Mouse (Mus musculus) T-cell, adult 66 days (primary cell): Measurements from ENCODE around the gene Des. TPM values are rescaled to one million over a fixed set of nuclear protein-coding genes. Genes with fewer than 3 reads are reported as not detected.

Experiments
- total RNA-seq, 2 experiments: library from RNA; stranded (reverse); gene quantifications; 3 replicates in 1 of 2; 4 replicates in 1 of 2; pipeline ENCODE4 v1.2.4; 2023

Des gene
- not detected for total RNA-seq

DNA sequence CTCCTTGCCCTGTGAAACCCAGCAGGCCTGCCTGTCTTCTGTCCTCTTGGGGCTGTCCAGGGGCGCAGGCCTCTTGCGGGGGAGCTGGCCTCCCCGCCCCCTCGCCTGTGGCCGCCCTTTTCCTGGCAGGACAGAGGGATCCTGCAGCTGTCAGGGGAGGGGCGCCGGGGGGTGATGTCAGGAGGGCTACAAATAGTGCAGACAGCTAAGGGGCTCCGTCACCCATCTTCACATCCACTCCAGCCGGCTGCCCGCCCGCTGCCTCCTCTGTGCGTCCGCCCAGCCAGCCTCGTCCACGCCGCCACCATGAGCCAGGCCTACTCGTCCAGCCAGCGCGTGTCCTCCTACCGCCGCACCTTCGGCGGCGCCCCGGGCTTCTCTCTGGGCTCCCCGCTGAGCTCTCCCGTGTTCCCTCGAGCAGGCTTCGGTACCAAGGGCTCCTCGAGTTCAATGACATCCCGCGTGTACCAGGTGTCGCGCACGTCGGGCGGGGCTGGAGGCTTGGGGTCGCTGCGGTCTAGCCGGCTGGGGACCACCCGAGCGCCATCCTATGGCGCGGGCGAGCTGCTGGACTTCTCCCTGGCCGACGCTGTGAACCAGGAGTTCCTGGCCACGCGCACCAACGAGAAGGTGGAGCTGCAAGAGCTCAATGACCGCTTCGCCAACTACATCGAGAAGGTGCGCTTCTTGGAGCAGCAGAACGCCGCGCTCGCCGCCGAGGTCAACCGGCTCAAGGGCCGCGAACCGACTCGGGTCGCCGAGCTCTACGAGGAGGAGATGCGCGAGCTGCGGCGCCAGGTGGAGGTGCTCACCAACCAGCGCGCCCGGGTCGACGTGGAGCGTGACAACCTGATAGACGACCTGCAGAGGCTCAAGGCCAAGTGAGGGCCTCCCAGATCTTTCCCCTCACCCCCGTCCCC lies at the start of gene Des:
Gene Des (plus strand): TSS at position 218 of the 920 bp plus-strand sequence.

DNA sequence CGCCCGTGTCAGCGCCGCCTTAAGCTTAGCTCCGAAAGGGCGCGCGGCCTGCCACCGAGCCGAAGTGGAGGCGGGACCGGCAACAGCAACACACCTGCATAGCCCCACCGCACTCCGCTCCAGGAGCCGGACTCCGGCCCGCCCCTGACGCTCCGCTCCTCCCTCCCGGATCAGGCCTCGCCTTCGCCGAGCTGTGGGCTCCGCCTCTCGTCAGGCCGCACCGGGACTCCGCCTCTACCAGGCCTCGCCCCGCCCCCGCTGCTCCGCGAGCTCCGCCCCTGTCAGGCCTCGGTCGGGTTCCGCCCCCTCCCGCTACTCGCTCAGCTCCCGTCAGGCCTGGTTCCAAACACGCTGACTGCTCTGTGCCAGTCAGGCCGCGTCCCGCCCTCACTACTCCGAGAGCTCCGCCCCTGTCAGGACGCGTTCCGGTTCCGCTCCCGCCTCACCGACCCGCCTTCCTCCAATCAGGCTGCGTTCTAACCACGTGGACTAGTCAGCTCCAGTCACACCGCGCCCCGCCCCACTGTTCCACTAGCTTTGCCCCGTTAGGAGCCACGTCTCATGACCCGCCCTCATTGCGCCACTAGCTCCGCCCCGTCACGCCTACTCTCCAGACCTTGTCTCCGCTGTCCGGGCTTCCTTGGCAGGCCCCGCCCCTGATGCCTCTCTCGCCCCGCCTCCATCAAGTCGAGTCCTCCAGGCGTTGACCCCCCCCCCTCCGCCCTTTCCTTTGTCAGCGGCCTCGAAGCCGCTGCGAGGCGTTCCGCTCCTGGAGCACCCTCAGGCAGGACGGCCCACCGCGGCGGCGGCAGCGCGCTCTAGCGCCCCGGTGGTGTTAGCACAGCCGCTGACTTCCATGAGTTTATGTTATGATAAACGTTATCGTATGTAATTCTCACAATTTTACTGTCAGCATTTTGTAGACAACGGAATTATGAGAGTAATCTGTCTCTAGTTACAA lies 42.6 kb upstream of the Des start, which contains the start of gene Dnpep:
Gene Dnpep (minus strand): TSS at position 750 of the 961 bp plus-strand sequence.

DNA sequence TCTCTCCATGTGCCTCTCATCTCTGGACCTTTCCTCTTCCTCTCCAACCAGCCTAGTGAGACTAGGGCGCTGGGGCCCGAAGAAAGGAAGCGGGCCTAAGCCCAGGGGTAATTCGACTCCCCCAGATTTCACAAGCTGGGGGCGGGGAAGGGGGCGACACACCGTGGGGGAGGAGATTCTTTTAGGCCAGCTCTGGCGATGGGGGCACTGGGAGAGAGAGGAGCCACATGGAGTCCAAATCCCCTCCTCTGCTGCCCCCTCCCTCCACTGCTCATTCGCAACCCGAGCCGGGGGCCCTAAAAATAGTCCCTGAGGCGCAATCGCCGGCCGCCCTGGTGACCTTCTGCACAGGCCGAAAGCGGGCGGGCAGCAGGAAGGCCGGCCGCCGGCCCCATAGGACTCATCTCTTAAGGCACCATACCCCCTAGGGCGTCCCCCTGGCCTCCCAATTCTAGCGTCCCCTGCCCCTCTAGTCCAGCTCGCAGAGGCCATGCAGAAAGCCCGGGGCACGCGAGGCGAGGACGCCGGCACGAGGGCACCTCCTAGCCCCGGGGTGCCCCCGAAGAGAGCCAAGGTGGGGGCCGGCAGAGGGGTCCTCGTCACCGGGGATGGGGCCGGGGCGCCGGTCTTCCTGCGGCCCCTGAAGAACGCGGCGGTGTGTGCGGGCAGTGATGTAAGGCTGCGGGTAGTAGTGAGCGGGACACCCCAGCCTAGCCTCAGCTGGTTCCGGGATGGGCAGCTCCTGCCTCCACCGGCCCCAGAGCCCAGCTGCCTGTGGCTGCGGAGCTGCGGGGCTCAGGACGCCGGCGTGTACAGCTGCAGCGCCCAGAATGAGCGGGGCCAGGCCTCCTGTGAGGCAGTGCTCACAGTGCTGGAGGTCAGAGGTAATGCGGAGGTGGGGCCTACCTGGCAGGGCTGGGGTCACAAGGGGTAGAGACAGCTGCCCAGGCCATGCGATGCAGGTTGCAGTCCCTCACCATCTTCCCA lies 15.1 kb downstream of the Des start, which contains the start of gene Speg:
Gene Speg (plus strand): TSS at position 348 of the 987 bp plus-strand sequence.

Other genes starting within 250 kb of the Des start
- 1 to 10 TPM; 3.6 to 4.3 TPM for gene Nhej1, start 235.1 kb upstream of the Des start, total RNA-seq
- 1 to 10 TPM; 3.7 to 6.2 TPM for gene Slc23a3, start 226.4 kb upstream of the Des start, total RNA-seq
- 100 to 1,000 TPM; 118 to 134 TPM for gene Cnppd1, start 217.6 kb upstream of the Des start, total RNA-seq
- 10 to 100 TPM; 85.6 to 90.8 TPM for gene Retreg2, start 217.6 kb upstream of the Des start, total RNA-seq
- gene Zfand2b, start 191.7 kb upstream of the Des start, total RNA-seq: 10 to 100 TPM; 43.9 to 45.9 TPM
- gene Abcb6, start 179.9 kb upstream of the Des start, total RNA-seq: 1 to 10 TPM; 3.3 to 4.0 TPM
- 10 to 100 TPM; 27.4 to 33.6 TPM for gene Ankzf1, start 168.2 kb upstream of the Des start, total RNA-seq
- 10 to 100 TPM; 36.3 to 39.0 TPM for gene Atg9a, start 168.1 kb upstream of the Des start, total RNA-seq
- 10 to 100 TPM in 1 of 2 experiments, 1 to 10 TPM in 1; 5.7 to 10.9 TPM for gene Glb1l, start 149.5 kb upstream of the Des start, total RNA-seq
- gene Stk16, start 149.5 kb upstream of the Des start, total RNA-seq: 10 to 100 TPM; 83.1 to 89.6 TPM
- gene Tuba4a, start 140.5 kb upstream of the Des start, total RNA-seq: 100 to 1,000 TPM; 198 to 206 TPM
- not detected for gene A630095N17Rik, start 128.2 kb upstream of the Des start, total RNA-seq
- 10 to 100 TPM; 39.4 to 43.1 TPM for gene Dnajb2, start 123.9 kb upstream of the Des start, total RNA-seq
- gene Ptprn, start 95.8 kb upstream of the Des start, total RNA-seq: under 1 TPM; 0.27 to 0.55 TPM
- not detected for gene Resp18, start 81.9 kb upstream of the Des start, total RNA-seq
- gene Dnpep, start 42.3 kb upstream of the Des start, total RNA-seq: 10 to 100 TPM; 47.0 to 47.1 TPM
- 1 to 10 TPM in 1 of 2 experiments, under 1 TPM in 1; 0.56 to 2.0 TPM for gene Speg, start 15.0 kb downstream of the Des start, total RNA-seq
- gene Gmppa, start 75.6 kb downstream of the Des start, total RNA-seq: 10 to 100 TPM; 62.9 to 66.8 TPM
- gene Asic4, start 90.1 kb downstream of the Des start, total RNA-seq: not detected
- 10 to 100 TPM; 25.7 to 29.2 TPM for gene Chpf, start 119.0 kb downstream of the Des start, total RNA-seq
- gene Tmem198, start 119.2 kb downstream of the Des start, total RNA-seq: 1 to 10 TPM; 3.6 to 3.7 TPM
- gene Obsl1, start 146.1 kb downstream of the Des start, total RNA-seq: 1 to 10 TPM; 2.2 to 2.9 TPM
- gene Inha, start 146.7 kb downstream of the Des start, total RNA-seq: under 1 TPM; 0.92 to 0.99 TPM
- gene Stk11ip, start 161.2 kb downstream of the Des start, total RNA-seq: 10 to 100 TPM; 51.3 to 62.9 TPM
- not detected for gene Slc4a3, start 185.9 kb downstream of the Des start, total RNA-seq